Mouse (Mus musculus) intestine, embryonic 16.5 days (tissue): Measurements from ENCODE around the gene Vamp8. TPM values are rescaled to one million over a fixed set of nuclear protein-coding genes. Genes with fewer than 3 reads are reported as not detected.
A peak's percentile ranks its signal among the peaks of the same experiment; 100 is the strongest.

Source experiments
- ATAC-seq: fragments of 200-750 bp; cut with Nextera tagmentation; 2 replicates; pipeline ENCODE4 v1.8.0; 2017; ENCODE audit warnings: moderate TSS enrichment, moderate library complexity
- H3K27ac ChIP-seq: fragments of 300-500 bp; sonication (generic); 2 replicates; pipeline ENCODE4 v1.5.1; 2014; ENCODE audit warnings: mild to moderate bottlenecking, low read length
- H3K27me3 ChIP-seq: fragments of 300-500 bp; sonication (generic); replicated peaks from 2 replicates; pipeline ENCODE4 v1.6.1; 2014; ENCODE audit warnings: low read length, control low read depth, mixed read lengths; ENCODE audit not compliant: control insufficient read depth, insufficient read depth
- H3K36me3 ChIP-seq: fragments of 300-500 bp; sonication (generic); 2 replicates; pipeline ENCODE4 v1.6.1; 2014; ENCODE audit warnings: low read length, control low read depth; ENCODE audit not compliant: control insufficient read depth, insufficient read depth
- H3K4me1 ChIP-seq: fragments of 300-500 bp; sonication (generic); 2 replicates; pipeline ENCODE4 v1.6.1; 2014; ENCODE audit warnings: low read length, control low read depth, mixed read lengths; ENCODE audit not compliant: control insufficient read depth, insufficient read depth
- H3K4me2 ChIP-seq: fragments of 300-500 bp; sonication (generic); 2 replicates; pipeline ENCODE4 v1.6.1; 2014; ENCODE audit warnings: low read depth, low read length, control low read depth
- H3K4me3 ChIP-seq: fragments of 300-500 bp; sonication (generic); 2 replicates; pipeline ENCODE4 v1.5.1; 2014; ENCODE audit warnings: mild to moderate bottlenecking, low read length
- H3K9ac ChIP-seq: fragments of 300-500 bp; sonication (generic); 2 replicates; pipeline ENCODE4 v1.6.1; 2014; ENCODE audit warnings: low read depth, low read length
- H3K9me3 ChIP-seq: fragments of 300-500 bp; sonication (generic); 2 replicates; pipeline ENCODE4 v1.6.1; 2016; ENCODE audit warnings: low read length, control low read depth; ENCODE audit not compliant: control insufficient read depth
- WGBS: fragments of 180-500 bp; shearing (Covaris S2); extraction: QIAGEN DNeasy Blood & Tissue Kit; methylation state at CpG from one replicate; pipeline ENCODE4 v1.1.7; 2014; 5-methylcytosine and 5-hydroxymethylcytosine counted together
- polyA plus RNA-seq: library from polyadenylated mRNA; unstranded; fragments of >200 nt; fragmentation: Nextera tagmentation; extraction: Ambion mirVana; gene quantifications from 2 replicates; pipeline ENCODE4 v1.2.1, GENCODE M21; 2015

Gene Vamp8
- polyA plus RNA-seq, 1 experiment from 2014 or later, result 251 TPM

- H3K36me3 ChIP-seq, result 0 out of 2 replicates have a peak, but pooled peaks cover 2% of the 10 kb centered on the region
- no peak for ATAC-seq
Observed at GRCm38 (mm10) chr6:72359343-72359742, 31.2 kb downstream of the Vamp8 start.

GRCm38 (mm10) chr6:72358086-72358764 is 32.3 kb downstream of the Vamp8 start:
- H3K9ac ChIP-seq, result no peak overlapping the region
- 77% methylated on average over 10 of the region's 10 CpGs for WGBS
- no peaks in the 10 kb centered on the region for H3K27me3 ChIP-seq
- H3K4me2 ChIP-seq, result no peak overlapping the region
- H3K36me3 ChIP-seq, result 0 out of 2 replicates have a peak, but pooled peaks cover 2% of the 10 kb centered on the region
- H3K4me3 ChIP-seq, result no peak overlapping the region
- H3K4me1 ChIP-seq, result peaks cover 47% of the 10 kb centered on the region
- ATAC-seq, result no peak
- no peaks in the 10 kb centered on the region for H3K9me3 ChIP-seq
- no peak overlapping the region for H3K27ac ChIP-seq

More at GRCm38 (mm10) chr6:72359343-72359742, 31.2 kb downstream of the Vamp8 start:
- no peak overlapping the region for H3K27ac ChIP-seq
- no peaks in the 10 kb centered on the region for H3K27me3 ChIP-seq
- no peak overlapping the region for H3K9ac ChIP-seq
- H3K4me2 ChIP-seq, result no peak overlapping the region
- no peak overlapping the region for H3K4me3 ChIP-seq
- H3K9me3 ChIP-seq, result no peaks in the 10 kb centered on the region
- 75% methylated on average over 2 of the region's 2 CpGs for WGBS
- peaks cover 47% of the 10 kb centered on the region for H3K4me1 ChIP-seq

GRCm38 (mm10) chr6:72357164-72358079 is 33.1 kb downstream of the Vamp8 start:
- WGBS, result 53% methylated on average over 5 of the region's 5 CpGs
- H3K27ac ChIP-seq, result no peak overlapping the region; the same call in 1 of the 2 replicates
- no peak for ATAC-seq
- H3K9ac ChIP-seq, result no peak overlapping the region
- no peak overlapping the region for H3K4me2 ChIP-seq
- 0 out of 2 replicates have a peak, but pooled peaks cover 2% of the 10 kb centered on the region for H3K36me3 ChIP-seq
- H3K4me1 ChIP-seq, result peaks cover 47% of the 10 kb centered on the region
- no peaks in the 10 kb centered on the region for H3K27me3 ChIP-seq
- H3K4me3 ChIP-seq, result no peak overlapping the region
- no peaks in the 10 kb centered on the region for H3K9me3 ChIP-seq

DNA sequence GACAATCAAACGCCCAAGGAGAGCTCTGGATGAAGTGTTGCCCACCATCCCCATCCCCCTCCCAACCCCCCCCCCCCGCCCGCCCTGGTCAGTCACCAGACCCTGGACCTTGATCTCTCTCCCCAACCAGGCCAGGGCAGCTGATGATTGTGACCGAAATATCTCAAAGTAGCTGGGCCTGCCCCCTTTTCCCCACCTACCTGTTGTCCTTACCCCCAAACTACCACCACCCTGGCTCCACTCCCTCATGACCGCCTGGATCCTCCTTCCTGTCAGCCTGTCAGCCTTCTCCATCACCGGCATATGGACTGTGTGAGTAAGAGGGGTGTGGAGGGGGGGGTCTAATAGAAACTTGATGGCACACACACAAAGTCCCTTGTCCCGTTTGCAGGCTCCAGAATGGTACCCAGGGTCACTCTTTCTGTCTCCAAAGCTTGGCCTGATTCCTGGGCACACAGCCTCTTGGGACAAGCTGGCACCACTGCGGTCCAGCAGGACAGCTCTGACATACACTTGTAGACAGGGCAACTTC is 34.4 kb downstream of the Vamp8 start:
- 0 out of 2 replicates have a peak, but pooled peaks have one; percentile 2 for ATAC-seq

GRCm38 (mm10) chr6:72355066-72355911 is 35.2 kb downstream of the Vamp8 start, which contains the start of gene Tmem150a:
Gene Tmem150a, plus strand, starts transcription at chr6:72355447.
- H3K9me3 ChIP-seq, result no peaks in the 10 kb centered on the region
- no peaks in the 10 kb centered on the region for H3K27me3 ChIP-seq
- peak within 1 kb of the TSS; percentile 73 for H3K9ac ChIP-seq
- 0 out of 2 replicates have a peak, but pooled peaks cover 4% of the 10 kb centered on the region for H3K36me3 ChIP-seq
- under 1% methylated on average over 69 of the region's 71 CpGs for WGBS
- 0 out of 2 replicates have a peak within 1 kb of the TSS, but pooled peaks have one; percentile 4 for H3K27ac ChIP-seq
- peak; percentile 91 for ATAC-seq
- H3K4me2 ChIP-seq, result peak within 1 kb of the TSS; percentile 85
- peaks cover 37% of the 10 kb centered on the region for H3K4me1 ChIP-seq
- peak within 1 kb of the TSS; percentile 67 for H3K4me3 ChIP-seq

More for the DNA sequence above, 34.4 kb downstream of the Vamp8 start:
- 0 out of 2 replicates have a peak, but pooled peaks cover 2% of the 10 kb centered on the region for H3K36me3 ChIP-seq
- H3K4me2 ChIP-seq, result peak overlapping the region; percentile 85
- H3K27ac ChIP-seq, result no peak overlapping the region
- H3K27me3 ChIP-seq, result no peaks in the 10 kb centered on the region
- peak overlapping the region; percentile 73 for H3K9ac ChIP-seq
- 39% methylated on average over 8 of the region's 8 CpGs for WGBS
- H3K9me3 ChIP-seq, result no peaks in the 10 kb centered on the region
- H3K4me1 ChIP-seq, result peaks cover 45% of the 10 kb centered on the region
- H3K4me3 ChIP-seq, result peak overlapping the region; percentile 67

DNA sequence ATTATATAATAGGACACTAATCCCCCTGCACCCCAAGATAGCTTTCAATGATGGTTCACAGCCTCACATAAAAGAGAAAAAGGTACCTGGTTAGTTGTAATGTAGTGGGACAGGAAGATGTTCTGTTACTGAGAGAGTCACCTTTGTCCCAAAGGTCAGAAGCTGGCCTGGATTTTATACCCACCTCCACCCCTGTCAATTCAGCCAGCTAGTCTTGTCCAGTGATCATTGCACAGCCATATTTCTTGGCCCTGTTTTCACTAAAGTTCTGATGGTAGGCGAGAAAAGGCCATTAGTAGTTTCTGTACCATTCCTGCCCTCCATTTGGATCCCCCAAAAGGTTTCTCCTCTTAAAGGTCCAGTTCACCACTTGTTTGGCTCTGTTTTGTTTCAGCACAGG is 36.5 kb downstream of the Vamp8 start:
- Histone ChIP-seq H3K9me3 (no peaks in the 10 kb centered on the region), H3K4me2 (no peak overlapping the region), H3K4me1 (peaks cover 30% of the 10 kb centered on the region), H3K27ac (no peak overlapping the region), H3K36me3 (0 out of 2 replicates have a peak, but pooled peaks cover 5% of the 10 kb centered on the region), H3K4me3 (no peak overlapping the region), H3K9ac (no peak overlapping the region), H3K27me3 (no peaks in the 10 kb centered on the region)
- ATAC-seq, result no peak
- WGBS, result 73% methylated on average over 1 of the region's 1 CpGs

GRCm38 (mm10) chr6:72352636-72353405 is 37.7 kb downstream of the Vamp8 start:
- peaks cover 31% of the 10 kb centered on the region for H3K4me1 ChIP-seq
- H3K9me3 ChIP-seq, result no peaks in the 10 kb centered on the region
- peaks cover 8% of the 10 kb centered on the region; the same call in 1 of the 2 replicates for H3K36me3 ChIP-seq
- no peak overlapping the region for H3K4me3 ChIP-seq
- H3K27ac ChIP-seq, result no peak overlapping the region
- H3K9ac ChIP-seq, result no peak overlapping the region
- 67% methylated on average over 5 of the region's 5 CpGs for WGBS
- H3K4me2 ChIP-seq, result no peak overlapping the region
- ATAC-seq, result no peak
- no peaks in the 10 kb centered on the region for H3K27me3 ChIP-seq

GRCm38 (mm10) chr6:72350214-72350613 is 40.3 kb downstream of the Vamp8 start:
- no peak for ATAC-seq
- Histone ChIP-seq H3K9ac (no peak overlapping the region), H3K4me3 (no peak overlapping the region), H3K27me3 (no peaks in the 10 kb centered on the region), H3K27ac (no peak overlapping the region), H3K9me3 (no peaks in the 10 kb centered on the region), H3K36me3 (peaks cover 8% of the 10 kb centered on the region; the same call in 1 of the 2 replicates), H3K4me2 (no peak overlapping the region), H3K4me1 (peaks cover 19% of the 10 kb centered on the region)
- 95% methylated on average over 2 of the region's 2 CpGs for WGBS
